Mouse (Mus musculus) embryonic facial prominence, embryonic 11.5 days (tissue): ENCODE results near the gene Bst1. TPM values are rescaled to one million over a fixed set of nuclear protein-coding genes. Genes with fewer than 3 reads are reported as not detected.
A peak's percentile ranks its signal among the peaks of the same experiment; 100 is the strongest.

Experiments
- ATAC-seq: fragments of 200-750 bp; cut with Nextera tagmentation; replicated peaks from 2 replicates; pipeline ENCODE4 v1.8.0; 2017; ENCODE audit warnings: low read depth; ENCODE audit not compliant: insufficient number of reproducible peaks, low FRiP score, low TSS enrichment
- DNase-seq: peaks from one replicate; pipeline ENCODE4 v3.0.0-alpha.2; 2015; ENCODE audit warnings: low spot score
- H3K27ac ChIP-seq: fragments of 300-500 bp; sonication (generic); replicated peaks from 2 replicates; pipeline ENCODE4 v1.5.1; 2014; ENCODE audit warnings: mild to moderate bottlenecking, low read depth, low read length, control low read depth
- H3K27me3 ChIP-seq: fragments of 300-500 bp; sonication (generic); 2 replicates; pipeline ENCODE4 v1.6.1; 2014; ENCODE audit warnings: mild to moderate bottlenecking, low read length, moderate library complexity, mixed read lengths; ENCODE audit not compliant: control insufficient read depth, insufficient read depth
- H3K36me3 ChIP-seq: fragments of 300-500 bp; sonication (generic); replicated peaks from 2 replicates; pipeline ENCODE4 v1.6.1; 2014; ENCODE audit warnings: low read depth, mild to moderate bottlenecking, low read length, moderate library complexity, mixed read lengths; ENCODE audit not compliant: control insufficient read depth, insufficient read depth
- H3K4me1 ChIP-seq: fragments of 300-500 bp; sonication (generic); 2 replicates; pipeline ENCODE4 v1.6.1; 2014; ENCODE audit warnings: low read length, mixed read lengths; ENCODE audit not compliant: control insufficient read depth, insufficient read depth
- H3K4me2 ChIP-seq: fragments of 300-500 bp; sonication (generic); 2 replicates; pipeline ENCODE4 v1.6.1; 2014; ENCODE audit warnings: low read depth, mild to moderate bottlenecking, control low read depth, low read length, moderate library complexity
- H3K4me3 ChIP-seq: fragments of 300-500 bp; sonication (generic); 2 replicates; pipeline ENCODE4 v1.5.1; 2014; ENCODE audit warnings: low read depth, low read length, control low read depth
- H3K9ac ChIP-seq: fragments of 300-500 bp; sonication (generic); replicated peaks from 2 replicates; pipeline ENCODE4 v1.6.1; 2014; ENCODE audit warnings: mild to moderate bottlenecking, control low read depth, low read length
- H3K9me3 ChIP-seq: fragments of 300-500 bp; sonication (generic); replicated peaks from 2 replicates; pipeline ENCODE4 v1.6.1; 2016; ENCODE audit warnings: mild to moderate bottlenecking, low read length, inconsistent platforms, mixed read lengths; ENCODE audit not compliant: control insufficient read depth
- WGBS: fragments of 180-500 bp; shearing (Covaris S2); extraction: QIAGEN DNeasy Blood & Tissue Kit; methylation state at CpG from one replicate; pipeline ENCODE4 v1.1.7; 2014; 5-methylcytosine and 5-hydroxymethylcytosine counted together
- polyA plus RNA-seq: library from polyadenylated mRNA; unstranded; fragments of >200 nt; fragmentation: Nextera tagmentation; extraction: Ambion mirVana; gene quantifications from 2 replicates; pipeline ENCODE4 v1.2.1, GENCODE M21; 2014

Bst1 gene
- polyA plus RNA-seq, 1 experiment from 2014 or later: 0.15 TPM

DNA sequence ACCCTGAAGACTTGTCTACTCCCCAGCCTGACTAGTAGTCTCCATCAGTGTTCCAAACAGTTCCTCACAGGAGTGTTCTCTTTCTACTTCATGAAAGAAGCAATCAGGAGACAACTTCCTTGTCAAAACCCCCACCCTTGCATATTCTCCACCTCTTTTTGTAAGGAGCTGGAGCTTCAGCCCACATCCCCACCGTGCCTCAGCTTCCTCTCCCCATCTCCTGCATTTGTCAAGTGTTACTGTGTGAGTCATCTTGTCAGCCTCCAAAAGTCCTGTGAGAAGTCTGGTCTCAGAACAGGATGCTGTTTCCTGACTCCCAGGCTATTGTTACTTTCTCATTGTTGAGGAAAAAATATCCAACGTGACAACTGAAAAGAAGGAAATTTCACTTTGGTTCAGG, 46.6 kb downstream of the Bst1 start:
- no peak for ATAC-seq
- Histone ChIP-seq H3K9me3 (no peaks in the 10 kb centered on the region), H3K27ac (no peak overlapping the region), H3K4me1 (no peaks in the 10 kb centered on the region), H3K9ac (no peak overlapping the region), H3K27me3 (no peaks in the 10 kb centered on the region), H3K36me3 (no peaks in the 10 kb centered on the region), H3K4me3 (no peak overlapping the region), H3K4me2 (no peak overlapping the region)
- DNase-seq: no peak
- WGBS: 86% methylated on average over 2 of the region's 2 CpGs

GRCm38 (mm10) chr5:43868253-43868652, 49.6 kb downstream of the Bst1 start, which contains the start of gene Cd38:
Gene Cd38, plus strand, starts transcription at chr5:43868553.
- no peaks in the 10 kb centered on the region for H3K4me1 ChIP-seq
- ATAC-seq (no peak), DNase-seq (no peak)
- H3K4me3 ChIP-seq: peak within 1 kb of the TSS; percentile 30
- H3K27ac ChIP-seq: no peak within 1 kb of the TSS
- peak within 1 kb of the TSS; percentile 59 for H3K9ac ChIP-seq
- no peaks in the 10 kb centered on the region for H3K27me3 ChIP-seq
- H3K4me2 ChIP-seq: peak within 1 kb of the TSS; percentile 56
- no peaks in the 10 kb centered on the region for H3K9me3 ChIP-seq
- H3K36me3 ChIP-seq: no peaks in the 10 kb centered on the region

- H3K4me3 ChIP-seq: peak overlapping the region; percentile 30
- H3K4me2 ChIP-seq: peak overlapping the region; percentile 56
- ATAC-seq (peak; percentile 41), DNase-seq (peak; percentile 52)
- no peaks in the 10 kb centered on the region for H3K27me3 ChIP-seq
- no peaks in the 10 kb centered on the region for H3K36me3 ChIP-seq
- WGBS: 2% methylated on average over 28 of the region's 28 CpGs
- no peaks in the 10 kb centered on the region for H3K9me3 ChIP-seq
- H3K9ac ChIP-seq: peak overlapping the region; percentile 59
- H3K4me1 ChIP-seq: no peaks in the 10 kb centered on the region
- no peak overlapping the region for H3K27ac ChIP-seq
Measured at GRCm38 (mm10) chr5:43868711-43869600, 50.3 kb downstream of the Bst1 start.

DNA sequence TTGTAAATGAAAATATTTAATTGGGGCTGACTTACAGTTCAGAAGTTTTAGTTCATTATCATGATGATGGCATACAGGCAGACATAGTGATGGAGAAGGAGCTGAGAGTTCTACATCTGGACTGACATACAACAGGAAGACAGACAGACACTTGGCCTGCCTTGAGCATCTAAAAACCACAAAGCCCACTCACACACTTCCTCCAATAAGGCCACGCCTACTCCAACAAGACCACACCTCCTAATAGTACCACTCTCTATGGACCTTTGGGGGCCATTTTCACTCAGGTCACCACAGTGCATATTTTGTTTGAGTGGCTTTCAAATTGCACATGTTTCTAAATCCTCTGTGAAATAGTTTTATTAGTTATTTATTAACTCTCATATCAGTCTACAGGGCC, 53.2 kb downstream of the Bst1 start:
- Histone ChIP-seq H3K9me3 (no peaks in the 10 kb centered on the region), H3K4me3 (no peak overlapping the region), H3K4me1 (no peaks in the 10 kb centered on the region), H3K36me3 (no peaks in the 10 kb centered on the region), H3K4me2 (no peak overlapping the region), H3K27me3 (no peaks in the 10 kb centered on the region), H3K27ac (no peak overlapping the region), H3K9ac (no peak overlapping the region)
- DNase-seq (no peak), ATAC-seq (no peak)
- WGBS: 85% methylated on average over 1 of the region's 1 CpGs

- 80% methylated on average over 1 of the region's 1 CpGs for WGBS
Measured at GRCm38 (mm10) chr5:43872652-43873051, 54.0 kb downstream of the Bst1 start.

DNA sequence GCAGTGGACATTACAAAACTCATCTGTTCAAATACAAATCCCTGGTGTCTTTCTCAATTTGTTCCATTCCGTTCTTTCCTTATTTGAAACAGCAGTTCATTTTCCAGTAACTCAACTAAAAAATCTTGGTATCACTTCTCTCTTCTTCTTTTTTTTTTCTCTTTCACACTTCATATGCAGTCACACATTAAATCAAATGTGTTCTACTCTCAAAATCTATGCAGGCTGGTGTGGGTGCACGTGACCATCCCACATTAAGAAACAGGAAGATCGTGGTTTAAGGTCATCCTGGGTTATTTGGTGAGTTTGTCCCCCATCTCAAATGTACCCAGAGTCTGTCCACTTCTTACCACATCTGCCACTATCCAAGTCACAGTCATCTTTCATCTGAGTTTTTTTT, 63.3 kb downstream of the Bst1 start:
- no peak overlapping the region for H3K27ac ChIP-seq
- 88% methylated on average over 3 of the region's 3 CpGs for WGBS
- H3K36me3 ChIP-seq: no peaks in the 10 kb centered on the region
- no peaks in the 10 kb centered on the region for H3K4me1 ChIP-seq
- no peaks in the 10 kb centered on the region for H3K9me3 ChIP-seq
- no peak overlapping the region for H3K4me2 ChIP-seq
- no peak overlapping the region for H3K4me3 ChIP-seq
- no peak overlapping the region for H3K9ac ChIP-seq
- no peak for ATAC-seq
- H3K27me3 ChIP-seq: no peaks in the 10 kb centered on the region
- DNase-seq: no peak

More at GRCm38 (mm10) chr5:43872652-43873051, 54.0 kb downstream of the Bst1 start:
- DNase-seq: no peak
- Histone ChIP-seq H3K27me3 (no peaks in the 10 kb centered on the region), H3K9me3 (no peaks in the 10 kb centered on the region), H3K9ac (no peak overlapping the region), H3K36me3 (no peaks in the 10 kb centered on the region), H3K4me2 (no peak overlapping the region), H3K4me3 (no peak overlapping the region), H3K27ac (no peak overlapping the region), H3K4me1 (no peaks in the 10 kb centered on the region)
- ATAC-seq: no peak

DNA sequence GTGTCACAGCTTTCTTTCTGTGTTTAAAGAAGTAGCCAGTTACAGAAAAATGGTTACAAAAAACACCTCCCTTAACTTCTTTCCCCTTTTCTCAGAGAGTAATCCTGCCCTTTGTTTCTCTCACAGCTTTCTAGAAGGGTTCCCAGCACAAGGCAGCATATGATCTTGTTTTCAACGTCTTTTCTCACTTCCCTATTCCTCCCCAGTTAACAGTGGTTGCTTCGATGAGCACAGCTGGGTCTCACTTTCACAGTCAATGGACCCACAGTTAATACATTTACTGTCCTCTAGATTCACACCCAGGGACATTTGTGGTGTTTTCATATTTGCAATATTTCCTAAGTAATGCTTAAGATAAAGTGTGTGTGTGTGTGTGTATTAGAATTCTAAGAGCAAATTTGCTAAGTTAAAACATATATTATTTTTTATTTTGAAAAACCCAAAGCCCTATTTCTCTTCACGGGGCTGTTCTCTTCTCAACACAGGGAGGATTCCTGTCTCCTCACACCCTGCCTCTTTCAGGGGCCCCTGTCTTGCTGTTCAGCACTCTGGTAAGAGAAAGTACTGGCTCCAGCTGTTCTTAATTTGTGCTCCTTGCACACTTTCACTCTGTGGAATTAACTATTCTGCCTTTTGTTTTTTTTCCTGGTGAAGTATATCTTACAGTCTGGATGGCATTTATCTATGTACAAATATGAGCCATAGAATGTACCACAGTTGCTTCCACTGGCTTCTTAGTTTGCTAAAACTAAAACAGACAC, 66.6 kb downstream of the Bst1 start:
- Histone ChIP-seq H3K36me3 (no peaks in the 10 kb centered on the region), H3K4me3 (no peak overlapping the region), H3K9ac (no peak overlapping the region), H3K4me1 (no peaks in the 10 kb centered on the region), H3K4me2 (no peak overlapping the region), H3K27me3 (no peaks in the 10 kb centered on the region), H3K27ac (no peak overlapping the region), H3K9me3 (no peaks in the 10 kb centered on the region)
- WGBS: 21% methylated on average over 3 of the region's 3 CpGs
- DNase-seq (peak; percentile 74), ATAC-seq (no peak)

- DNase-seq (peak; percentile 83), ATAC-seq (no peak)
- H3K27me3 ChIP-seq: no peaks in the 10 kb centered on the region
- H3K4me1 ChIP-seq: no peaks in the 10 kb centered on the region
- H3K9me3 ChIP-seq: no peaks in the 10 kb centered on the region
- WGBS: 17% methylated on average over 1 of the region's 1 CpGs
- no peaks in the 10 kb centered on the region for H3K36me3 ChIP-seq
- no peak overlapping the region for H3K27ac ChIP-seq
- no peak overlapping the region for H3K4me2 ChIP-seq
- H3K9ac ChIP-seq: no peak overlapping the region
- H3K4me3 ChIP-seq: no peak overlapping the region
Measured at GRCm38 (mm10) chr5:43892386-43892785, 73.7 kb downstream of the Bst1 start.
